Mouse (Mus musculus) stomach, postnatal 0 days (tissue): ENCODE measurements around the gene Eml2. TPM values are rescaled to one million over a fixed set of nuclear protein-coding genes. Genes with fewer than 3 reads are reported as not detected.
A peak's percentile ranks its signal among the peaks of the same experiment; 100 is the strongest.

Experiments
- ATAC-seq: fragments of 200-750 bp; cut with Nextera tagmentation; 2 replicates; pipeline ENCODE4 v1.8.0; 2017; ENCODE audit not compliant: low FRiP score, low TSS enrichment
- DNase-seq: peaks from one replicate; pipeline ENCODE4 v3.0.0-alpha.2; 2016; ENCODE audit warnings: low spot score
- H3K27ac ChIP-seq: fragments of 300-500 bp; sonication (generic); replicated peaks from 2 replicates; pipeline ENCODE4 v1.5.1; 2014; ENCODE audit warnings: mild to moderate bottlenecking, control low read depth
- H3K27me3 ChIP-seq: fragments of 300-500 bp; sonication (generic); 2 replicates; pipeline ENCODE4 v1.6.1; 2014; ENCODE audit warnings: low read length; ENCODE audit not compliant: control insufficient read depth, insufficient read depth
- H3K36me3 ChIP-seq: fragments of 300-500 bp; sonication (generic); 2 replicates; pipeline ENCODE4 v1.6.1; 2014; ENCODE audit warnings: low read length, mixed read lengths; ENCODE audit not compliant: control insufficient read depth, insufficient read depth
- H3K4me1 ChIP-seq: fragments of 300-500 bp; sonication (generic); replicated peaks from 2 replicates; pipeline ENCODE4 v1.6.1; 2014; ENCODE audit warnings: antibody characterized with exemption; ENCODE audit not compliant: control insufficient read depth, insufficient read depth
- H3K4me2 ChIP-seq: fragments of 300-500 bp; sonication (generic); replicated peaks from 2 replicates; pipeline ENCODE4 v1.6.1; 2014; ENCODE audit warnings: low read depth, mild to moderate bottlenecking, control low read depth, moderate library complexity
- H3K4me3 ChIP-seq: fragments of 300-500 bp; sonication (generic); 2 replicates; pipeline ENCODE4 v1.5.1; 2014; ENCODE audit warnings: low read depth, low read length, control low read depth
- H3K9ac ChIP-seq: fragments of 300-500 bp; sonication (generic); 2 replicates; pipeline ENCODE4 v1.6.1; 2014; ENCODE audit warnings: mild to moderate bottlenecking, low read length, control low read depth, mixed read lengths
- H3K9me3 ChIP-seq: fragments of 300-500 bp; sonication (generic); 2 replicates; pipeline ENCODE4 v1.6.1; 2016; ENCODE audit warnings: low read length; ENCODE audit not compliant: control insufficient read depth
- CTCF ChIP-seq: IDR thresholded peaks from 2 replicates; pipeline ENCODE4 v1.5.1; 2016; ENCODE audit warnings: antibody characterized with exemption, low read depth, mild to moderate bottlenecking, moderate library complexity
- EP300 ChIP-seq: optimal IDR thresholded peaks from 2 replicates; pipeline ENCODE3; 2016; ENCODE audit warnings: antibody characterized with exemption
- WGBS: fragments of 180-500 bp; shearing (Covaris S2); extraction: QIAGEN DNeasy Blood & Tissue Kit; methylation state at CpG from one replicate; pipeline ENCODE4 v1.1.7; 2014; 5-methylcytosine and 5-hydroxymethylcytosine counted together
- polyA plus RNA-seq: library from polyadenylated mRNA; unstranded; fragments of >200 nt; fragmentation: Nextera tagmentation; extraction: Ambion mirVana; gene quantifications from 2 replicates; pipeline ENCODE4 v1.2.1, GENCODE M21; 2015

The Eml2 gene
- polyA plus RNA-seq, 1 experiment from 2014 or later: 8.8 TPM

- H3K4me2 ChIP-seq: no peak overlapping the region
- H3K4me3 ChIP-seq: no peak overlapping the region
- no peak overlapping the region for H3K27ac ChIP-seq
- WGBS: 94% methylated on average over 13 of the region's 13 CpGs
- no peak overlapping the region for H3K9ac ChIP-seq
- H3K9me3 ChIP-seq: no peaks in the 10 kb centered on the region
- H3K27me3 ChIP-seq: no peaks in the 10 kb centered on the region
- DNase-seq (no peak), ATAC-seq (no peak)
- H3K4me1 ChIP-seq: 0 out of 2 replicates have a peak, but pooled peaks cover 2% of the 10 kb centered on the region
- TF ChIP-seq CTCF (no peak), EP300 (no peak)
- peaks cover 22% of the 10 kb centered on the region for H3K36me3 ChIP-seq
These were observed 40.1 kb upstream of the Eml2 start for GRCm38 (mm10) chr7:19136168-19136567.

- no peak overlapping the region for H3K4me3 ChIP-seq
- peaks cover 22% of the 10 kb centered on the region for H3K36me3 ChIP-seq
- 88% methylated on average over 38 of the region's 38 CpGs for WGBS
- H3K27ac ChIP-seq: no peak overlapping the region
- H3K9me3 ChIP-seq: no peaks in the 10 kb centered on the region
- no peaks in the 10 kb centered on the region for H3K27me3 ChIP-seq
- no peak overlapping the region for H3K4me2 ChIP-seq
- DNase-seq (no peak), ATAC-seq (no peak)
- H3K4me1 ChIP-seq: 0 out of 2 replicates have a peak, but pooled peaks cover 2% of the 10 kb centered on the region
- H3K9ac ChIP-seq: no peak overlapping the region
- TF ChIP-seq EP300 (no peak), CTCF (no peak)
These were observed 39.4 kb upstream of the Eml2 start for GRCm38 (mm10) chr7:19136673-19137334.

GRCm38 (mm10) chr7:19137380-19137779 is 38.8 kb upstream of the Eml2 start:
- TF ChIP-seq CTCF (peak; percentile 69), EP300 (no peak)
- no peak overlapping the region for H3K27ac ChIP-seq
- H3K4me3 ChIP-seq: no peak overlapping the region
- WGBS: 33% methylated on average over 5 of the region's 5 CpGs
- no peaks in the 10 kb centered on the region for H3K9me3 ChIP-seq
- DNase-seq: peak; percentile 72
- H3K9ac ChIP-seq: no peak overlapping the region
- peaks cover 22% of the 10 kb centered on the region for H3K36me3 ChIP-seq
- H3K4me1 ChIP-seq: no peaks in the 10 kb centered on the region
- ATAC-seq: no peak
- no peak overlapping the region for H3K4me2 ChIP-seq
- H3K27me3 ChIP-seq: no peaks in the 10 kb centered on the region

GRCm38 (mm10) chr7:19146793-19147192 is 29.4 kb upstream of the Eml2 start:
- WGBS: 93% methylated on average over 10 of the region's 10 CpGs
- H3K9me3 ChIP-seq: no peaks in the 10 kb centered on the region
- TF ChIP-seq EP300: no peak
- TF ChIP-seq CTCF: no peak
- no peak overlapping the region for H3K9ac ChIP-seq
- H3K27ac ChIP-seq: no peak overlapping the region
- H3K4me2 ChIP-seq: no peak overlapping the region
- H3K36me3 ChIP-seq: no peaks in the 10 kb centered on the region
- no peak for DNase-seq
- no peak overlapping the region for H3K4me3 ChIP-seq
- no peaks in the 10 kb centered on the region for H3K27me3 ChIP-seq
- ATAC-seq: no peak
- peaks cover 2% of the 10 kb centered on the region; the same call in 1 of the 2 replicates for H3K4me1 ChIP-seq

- DNase-seq (no peak), ATAC-seq (no peak)
- H3K4me2 ChIP-seq: peak overlapping the region; percentile 79; the same call in 1 of the 2 replicates
- no peak overlapping the region for H3K27ac ChIP-seq
- no peaks in the 10 kb centered on the region for H3K36me3 ChIP-seq
- WGBS: 38% methylated on average over 6 of the region's 6 CpGs
- no peak overlapping the region for H3K4me3 ChIP-seq
- TF ChIP-seq EP300 (no peak), CTCF (no peak)
- peaks cover 2% of the 10 kb centered on the region; the same call in 1 of the 2 replicates for H3K4me1 ChIP-seq
- no peaks in the 10 kb centered on the region for H3K9me3 ChIP-seq
- no peaks in the 10 kb centered on the region for H3K27me3 ChIP-seq
- no peak overlapping the region for H3K9ac ChIP-seq
These were observed 28.6 kb upstream of the Eml2 start for GRCm38 (mm10) chr7:19147497-19148045.
